Mouse (Mus musculus) testis, adult 2 months (tissue): ENCODE results near the gene 1700001O22Rik. TPM values are rescaled to one million over a fixed set of nuclear protein-coding genes. Genes with fewer than 3 reads are reported as not detected.

ENCODE experiments used
- H3K27ac ChIP-seq: fragments of 200-500 bp; 2 replicates; pipeline ENCODE4 v1.5.1; 2012; ENCODE audit warnings: low read depth, low read length; ENCODE audit not compliant: control insufficient read depth, insufficient read depth
- H3K27me3 ChIP-seq: fragments of 200-500 bp; 2 replicates; pipeline ENCODE4 v1.6.1; 2012; ENCODE audit warnings: mild to moderate bottlenecking, low read length, moderate library complexity; ENCODE audit not compliant: control insufficient read depth, insufficient read depth
- H3K36me3 ChIP-seq: fragments of 200-500 bp; 2 replicates; pipeline ENCODE4 v1.6.1; 2012; ENCODE audit warnings: mild to moderate bottlenecking, low read length; ENCODE audit not compliant: control insufficient read depth, insufficient read depth
- H3K4me1 ChIP-seq: fragments of 200-500 bp; 2 replicates; pipeline ENCODE4 v1.6.1; 2012; ENCODE audit warnings: low read length; ENCODE audit not compliant: control insufficient read depth, insufficient read depth
- H3K4me3 ChIP-seq: fragments of 200-500 bp; 2 replicates; pipeline ENCODE4 v1.5.1; 2012; ENCODE audit warnings: low read depth, mild to moderate bottlenecking, low read length, moderate library complexity, mixed read lengths; ENCODE audit not compliant: control insufficient read depth
- CTCF ChIP-seq: fragments of 200-500 bp; IDR thresholded peaks from 2 replicates; pipeline ENCODE4 v1.5.1; 2012; ENCODE audit warnings: low read depth, mild to moderate bottlenecking, inconsistent platforms, low read length, moderate library complexity; ENCODE audit not compliant: control insufficient read depth, insufficient read depth, insufficient replicate concordance
- POLR2A ChIP-seq: fragments of 200-500 bp; IDR thresholded peaks from 2 replicates; pipeline ENCODE4 v1.6.1; 2012; ENCODE audit warnings: low read depth, mild to moderate bottlenecking, inconsistent platforms, low read length, moderate library complexity; ENCODE audit not compliant: control insufficient read depth
- polyA plus RNA-seq: library from polyadenylated mRNA; depleted of rRNA; stranded (reverse); fragments of >200 nt; gene quantifications from 2 replicates; pipeline ENCODE4 v1.2.3, GENCODE M21; 2012

Gene 1700001O22Rik
- polyA plus RNA-seq, 1 experiment: 905 TPM

DNA sequence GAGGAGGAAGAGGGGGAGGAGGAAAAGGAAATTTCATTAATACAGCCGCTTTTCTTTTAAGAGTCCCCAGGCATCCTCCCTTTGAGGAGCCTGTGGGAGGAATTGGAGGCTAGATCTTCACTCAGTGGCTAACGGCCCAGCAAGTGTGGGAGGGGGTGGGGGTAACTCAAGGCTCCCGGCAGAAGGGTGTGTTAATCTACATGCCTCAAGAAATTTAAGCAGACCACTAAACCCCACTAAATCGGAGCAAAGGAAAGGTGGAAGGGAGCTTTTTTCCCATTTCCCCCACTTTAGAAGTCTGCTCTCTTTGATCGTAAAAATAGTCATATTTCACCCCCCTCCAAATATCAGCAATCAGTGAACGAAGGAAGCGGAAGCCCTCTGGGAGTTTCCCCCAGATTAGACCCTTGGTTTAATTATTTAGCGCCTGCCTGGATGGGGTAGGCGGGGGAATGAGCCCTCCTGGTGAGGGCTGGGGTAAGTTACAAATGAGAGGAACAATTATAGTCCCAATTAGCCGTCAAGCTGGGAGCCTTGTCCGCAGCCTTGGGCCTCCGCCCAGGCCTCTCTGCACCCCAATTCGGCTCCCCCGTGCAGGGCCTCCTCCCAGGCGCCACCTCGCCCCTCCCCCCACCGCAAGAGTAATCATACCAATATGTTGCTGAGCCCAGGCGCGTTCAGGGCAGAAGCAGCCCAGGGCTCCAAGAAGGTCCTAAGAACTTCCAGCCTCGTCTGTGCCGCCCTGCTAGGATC is 33.0 kb upstream of the 1700001O22Rik start:
- Histone ChIP-seq H3K27ac (no peak overlapping the region), H3K4me1 (peaks cover 8% of the 10 kb centered on the region), H3K27me3 (no peaks in the 10 kb centered on the region), H3K4me3 (no peak overlapping the region), H3K36me3 (no peaks in the 10 kb centered on the region)
- TF ChIP-seq POLR2A (no peak), CTCF (no peak)

DNA sequence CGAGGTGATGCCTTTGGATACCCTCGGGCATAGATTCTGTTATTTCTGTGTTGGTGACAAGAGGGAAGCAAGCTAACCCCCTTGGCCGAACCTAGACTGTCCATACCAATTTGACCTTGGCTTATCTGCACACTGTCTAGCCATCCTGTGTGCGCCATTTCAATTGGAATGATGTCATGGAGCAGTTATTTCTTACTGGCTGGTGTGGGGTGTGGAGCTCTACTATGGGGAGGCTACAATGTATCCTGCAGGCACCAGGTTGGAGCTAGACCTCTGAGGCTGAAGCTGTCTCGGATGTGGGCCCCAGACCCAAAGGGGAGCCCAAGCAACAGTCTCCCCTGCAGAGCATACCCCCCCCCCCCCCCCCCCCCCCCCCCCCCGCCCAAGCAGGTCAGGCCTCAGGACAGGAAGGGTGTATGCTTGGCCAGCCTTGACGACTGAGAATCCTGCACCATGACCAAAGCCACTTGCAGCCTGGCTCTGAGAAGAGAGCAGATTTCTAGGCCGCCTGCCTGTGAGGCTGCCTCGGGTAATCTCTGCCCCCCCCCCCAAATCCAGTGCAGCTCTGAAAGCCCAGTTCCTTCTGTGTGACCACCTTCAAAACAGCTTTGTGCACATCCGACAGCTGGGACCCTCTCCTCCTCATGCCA is 31.0 kb upstream of the 1700001O22Rik start, which contains the start of gene Prrx2:
Prrx2 (plus strand) TSS at position 600 of the 650 bp plus-strand sequence.
- no peak within 1 kb of the TSS for H3K4me3 ChIP-seq
- H3K27ac ChIP-seq: no peak within 1 kb of the TSS
- no peaks in the 10 kb centered on the region for H3K36me3 ChIP-seq
- TF ChIP-seq POLR2A: no peak
- TF ChIP-seq CTCF: no peak
- H3K4me1 ChIP-seq: peaks cover 8% of the 10 kb centered on the region
- no peaks in the 10 kb centered on the region for H3K27me3 ChIP-seq

DNA sequence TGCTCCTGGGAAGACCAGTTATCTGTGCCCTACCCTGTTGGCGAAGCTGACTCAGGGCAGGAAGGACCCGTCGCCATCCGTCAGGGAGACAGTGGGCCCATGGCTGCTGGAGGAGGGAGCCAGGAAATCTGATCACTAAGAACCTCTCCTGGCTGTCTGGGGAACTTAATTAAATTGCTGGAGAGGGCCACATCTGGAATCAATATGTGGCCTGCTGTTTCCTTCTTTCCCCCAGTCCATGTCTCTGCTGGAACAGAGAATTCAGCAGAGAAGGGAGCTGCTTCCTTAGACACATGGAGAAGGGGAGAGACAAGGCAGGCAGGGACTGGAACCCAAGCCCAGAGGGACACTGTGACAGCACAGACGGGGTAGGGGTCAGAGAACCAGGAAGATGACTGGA is 30.2 kb upstream of the 1700001O22Rik start:
- H3K27ac ChIP-seq: no peak overlapping the region
- H3K4me3 ChIP-seq: no peak overlapping the region
- TF ChIP-seq CTCF (no peak), POLR2A (no peak)
- H3K4me1 ChIP-seq: peaks cover 9% of the 10 kb centered on the region
- H3K27me3 ChIP-seq: no peaks in the 10 kb centered on the region
- H3K36me3 ChIP-seq: no peaks in the 10 kb centered on the region

DNA sequence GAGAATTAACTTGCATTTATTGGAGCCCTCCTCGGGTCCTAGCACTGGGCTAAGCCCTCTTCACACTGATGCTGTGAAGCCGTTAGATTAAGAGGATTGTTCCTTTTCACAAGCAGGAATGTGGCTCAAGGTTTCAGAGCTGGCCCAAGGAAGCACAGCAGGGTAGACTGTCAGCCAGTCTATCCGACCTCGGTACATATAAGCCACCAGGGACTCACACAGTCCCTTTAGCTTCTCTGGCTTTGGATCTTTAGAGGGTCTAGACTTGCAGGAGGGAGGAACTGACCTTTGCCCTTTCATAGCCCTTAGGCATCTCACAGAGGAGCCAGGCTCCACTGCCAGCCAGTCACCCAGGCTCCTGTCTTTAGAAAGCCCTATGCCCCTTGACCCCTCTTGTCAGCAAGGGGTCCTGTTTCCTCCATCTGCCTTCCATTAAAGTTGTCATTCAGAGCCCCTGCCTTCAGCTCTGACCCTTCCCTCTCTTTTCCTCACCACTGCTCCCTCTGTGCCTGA is 26.9 kb upstream of the 1700001O22Rik start, which contains the start of gene Asb6:
Asb6 (minus strand) TSS at position 51 of the 513 bp plus-strand sequence.
- H3K27ac ChIP-seq: no peak within 1 kb of the TSS
- H3K4me1 ChIP-seq: peaks cover 17% of the 10 kb centered on the region
- H3K4me3 ChIP-seq: no peak within 1 kb of the TSS
- TF ChIP-seq POLR2A (no peak), CTCF (no peak)
- no peaks in the 10 kb centered on the region for H3K27me3 ChIP-seq
- H3K36me3 ChIP-seq: no peaks in the 10 kb centered on the region

DNA sequence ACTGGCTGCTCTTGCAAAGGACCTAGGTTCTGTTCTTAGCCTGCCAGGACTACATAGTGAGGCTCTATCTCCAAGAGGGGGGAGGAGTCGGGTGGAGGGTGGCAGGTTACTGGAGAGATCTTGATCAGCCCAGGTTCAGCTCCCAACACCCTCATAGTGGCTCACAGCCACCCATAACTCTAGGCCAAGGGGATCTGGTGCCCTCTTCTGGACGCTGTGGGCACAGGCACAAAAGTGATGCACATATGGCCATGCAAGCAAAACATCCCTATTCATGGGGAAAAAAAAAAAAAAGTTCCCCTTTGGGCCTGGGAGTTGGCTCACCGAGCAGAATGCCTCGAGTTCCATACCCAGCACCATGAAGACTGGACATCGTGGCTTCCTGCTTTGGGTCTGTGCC is 25.9 kb upstream of the 1700001O22Rik start:
- TF ChIP-seq POLR2A (no peak), CTCF (peak; percentile 53; the same call in 1 of the 2 replicates)
- no peaks in the 10 kb centered on the region for H3K36me3 ChIP-seq
- no peak overlapping the region for H3K4me3 ChIP-seq
- H3K27ac ChIP-seq: no peak overlapping the region
- H3K27me3 ChIP-seq: no peaks in the 10 kb centered on the region
- H3K4me1 ChIP-seq: peaks cover 15% of the 10 kb centered on the region

DNA sequence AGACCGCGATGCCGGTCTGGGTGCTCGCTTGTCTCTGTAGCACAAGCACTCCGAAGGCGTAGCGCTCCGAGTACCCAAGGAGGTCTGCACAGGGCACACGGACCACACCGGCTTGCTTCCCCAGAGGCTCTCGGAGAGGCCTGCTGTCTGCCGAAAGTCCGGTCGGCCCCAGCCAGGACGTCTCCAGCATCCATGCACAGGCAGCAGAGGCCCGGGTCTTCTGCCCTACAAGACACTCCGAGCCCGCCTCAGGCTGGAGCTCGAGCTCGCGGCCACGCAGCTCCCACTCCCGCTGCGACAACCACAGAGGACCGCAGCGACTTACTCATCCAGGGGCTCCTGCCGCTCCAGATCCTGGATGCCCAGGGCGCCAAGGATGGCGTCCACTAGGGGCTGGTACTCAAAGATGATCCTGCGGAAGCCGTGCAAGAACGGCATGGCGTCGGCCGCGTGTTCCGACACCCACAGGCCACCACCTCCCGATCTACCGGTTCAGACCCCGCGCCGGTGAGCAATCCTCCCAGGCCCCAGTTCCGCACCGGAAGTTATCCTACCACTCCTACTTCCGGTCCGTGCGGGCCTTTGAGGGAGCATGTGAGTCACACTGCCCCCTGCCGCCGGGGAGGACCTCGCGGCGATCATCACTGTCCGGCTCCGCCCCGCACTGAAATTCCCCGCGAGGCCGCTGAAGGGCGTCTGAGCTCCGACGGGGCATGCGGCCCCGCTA is 24.5 kb upstream of the 1700001O22Rik start:
- Histone ChIP-seq H3K36me3 (no peaks in the 10 kb centered on the region), H3K4me3 (peak overlapping the region; percentile 87), H3K4me1 (peaks cover 15% of the 10 kb centered on the region), H3K27ac (peak overlapping the region; percentile 5; the same call in 1 of the 2 replicates), H3K27me3 (no peaks in the 10 kb centered on the region)
- TF ChIP-seq POLR2A (peak; percentile 80), CTCF (peak; percentile 91)
